Mouse (Mus musculus) spleen, adult 2 months (tissue): ENCODE measurements around the gene Dexi.

Source experiments
- CTCF ChIP-seq: fragments of 200-500 bp; IDR thresholded peaks from 2 replicates; pipeline ENCODE4 v1.5.1; 2011; ENCODE audit warnings: mild to moderate bottlenecking, inconsistent platforms; ENCODE audit not compliant: insufficient read depth, insufficient read length, insufficient replicate concordance; ENCODE audit errors: extremely low read depth
- POLR2A ChIP-seq: fragments of 200-500 bp; IDR thresholded peaks from 2 replicates; pipeline ENCODE4 v1.6.1; 2011; ENCODE audit warnings: low read depth, low read length, inconsistent platforms

GRCm38 (mm10) chr16:10461178-10461577 is 81.7 kb downstream of the Dexi start:
- TF ChIP-seq POLR2A (no peak), CTCF (no peak)
